Mouse (Mus musculus) naive thymus-derived CD4-positive, alpha-beta T cell, adult 2 months (primary cell): Measurements from ENCODE around the gene Ddit4l.
"Not testable (repeated sequence)": the region's sequence is repeated elsewhere in the genome, so short reads cannot be mapped to it uniquely, and the experiment has no call there.

Experiments used
- DNase-seq: peaks from one replicate; pipeline ENCODE4 v3.0.0-alpha.2; 2011; ENCODE audit warnings: low read depth

Ddit4l gene

GRCm38 (mm10) chr3:137647427-137648100, 26.2 kb downstream of the Ddit4l start:
- no peak for DNase-seq

GRCm38 (mm10) chr3:137649112-137649511, 27.7 kb downstream of the Ddit4l start:
- DNase-seq = no peak

GRCm38 (mm10) chr3:137652853-137653252, 31.4 kb downstream of the Ddit4l start:
- no peak for DNase-seq

- not testable (repeated sequence) for DNase-seq
Measured at GRCm38 (mm10) chr3:137671224-137671623, 49.8 kb downstream of the Ddit4l start, which contains the start of gene Gm21962. Gene Gm21962 (plus strand): TSS chr3:137671524.
